Mouse (Mus musculus) heart, adult 8-10 months (tissue): ENCODE results near the gene Gm28102. TPM values are rescaled to one million over a fixed set of nuclear protein-coding genes. Genes with fewer than 3 reads are reported as not detected.
"Not testable (repeated sequence)": the region's sequence is repeated elsewhere in the genome, so short reads cannot be mapped to it uniquely, and the experiment has no call there.

ENCODE experiments used
- DNase-seq: peaks from one replicate; pipeline ENCODE4 v3.0.0; 2022; ENCODE audit warnings: low spot score
- total RNA-seq, 4 experiments: library from RNA; stranded (reverse); gene quantifications; 2 replicates each; pipeline ENCODE4 v1.2.4; 2022

The Gm28102 gene
- total RNA-seq = not detected

- not testable (repeated sequence) for DNase-seq
Measured at GRCm38 (mm10) chrY:88053015-88053414, at the start of gene Gm28102. Gene Gm28102 (plus strand): TSS chrY:88053315.
